Mouse (Mus musculus) MEL (cell line): ENCODE data around the gene Mtnr1b. TPM values are rescaled to one million over a fixed set of nuclear protein-coding genes. Genes with fewer than 3 reads are reported as not detected.

Experiments used
- DNase-seq: peaks from one replicate; pipeline ENCODE4 v3.0.0; 2011; ENCODE audit warnings: low read depth, low spot score
- H3K27ac ChIP-seq: 2 replicates; pipeline ENCODE4 v1.5.1; 2012; ENCODE audit warnings: low read depth, mild to moderate bottlenecking, control low read depth, low read length, moderate library complexity; ENCODE audit not compliant: control insufficient read depth
- H3K27me3 ChIP-seq, 2 experiments: fragments of 150-350 bp in 1 of 2; sonication (generic) in 1 of 2; 2 replicates each; pipeline ENCODE4 v1.6.1; 2012; ENCODE audit warnings: low read length in 2 of 2, mild to moderate bottlenecking in 2 of 2, improper control_type of control experiment in 1 of 2, moderate library complexity in 1 of 2; ENCODE audit not compliant: insufficient read depth in 2 of 2, control insufficient read depth in 1 of 2
- H3K36me3 ChIP-seq, 2 experiments: 2 replicates each; pipeline ENCODE4 v1.6.1; 2012 to 2014; ENCODE audit warnings: low read length in 2 of 2, improper control_type of control experiment in 1 of 2, inconsistent platforms in 1 of 2, mild to moderate bottlenecking in 1 of 2; ENCODE audit not compliant: insufficient read depth in 2 of 2, control insufficient read depth in 1 of 2
- H3K4me1 ChIP-seq, 2 experiments: fragments of 150-350 bp in 1 of 2; sonication (generic) in 1 of 2; 2 replicates each; pipeline ENCODE4 v1.6.1; 2012; ENCODE audit warnings: low read length in 2 of 2, improper control_type of control experiment in 1 of 2, mild to moderate bottlenecking in 1 of 2; ENCODE audit not compliant: insufficient read depth in 2 of 2, control insufficient read depth in 1 of 2
- H3K4me3 ChIP-seq, 2 experiments: fragments of 150-350 bp in 1 of 2; sonication (generic) in 1 of 2; 2 replicates each; pipeline ENCODE4 v1.5.1; 2012; ENCODE audit warnings: low read depth in 2 of 2, low read length in 2 of 2, mild to moderate bottlenecking in 2 of 2, moderate library complexity in 2 of 2, control low read depth in 1 of 2, improper control_type of control experiment in 1 of 2; ENCODE audit not compliant: control insufficient read depth in 1 of 2, insufficient read depth in 1 of 2
- H3K79me2 ChIP-seq: 2 replicates; pipeline ENCODE4 v1.6.1; 2012; ENCODE audit warnings: mild to moderate bottlenecking, low read length, moderate library complexity; ENCODE audit not compliant: control insufficient read depth, poor library complexity, insufficient read depth
- H3K9ac ChIP-seq: 2 replicates; pipeline ENCODE4 v1.6.1; 2012; ENCODE audit warnings: low read depth, mild to moderate bottlenecking, control low read depth, low read length, moderate library complexity; ENCODE audit not compliant: control insufficient read depth, poor library complexity, severe bottlenecking
- H3K9me3 ChIP-seq: fragments of 150-350 bp; sonication (generic); replicated peaks from 2 replicates; pipeline ENCODE4 v1.6.1; 2012; ENCODE audit warnings: mild to moderate bottlenecking, low read length, improper control_type of control experiment, moderate library complexity; ENCODE audit not compliant: insufficient read depth
- CTCF ChIP-seq, 3 experiments: IDR thresholded peaks in 2 of 3; conservative IDR thresholded peaks in 1 of 3; 2 replicates each; pipeline ENCODE4 v1.5.1; 2011 to 2012; ENCODE audit warnings: low read length in 3 of 3, low read depth in 2 of 3, mild to moderate bottlenecking in 2 of 3, improper control_type of control experiment in 1 of 3, inconsistent platforms in 1 of 3, mixed read lengths in 1 of 3, moderate library complexity in 1 of 3; ENCODE audit not compliant: control insufficient read depth in 1 of 3, insufficient read depth in 1 of 3, poor library complexity in 1 of 3, severe bottlenecking in 1 of 3
- ELF1 ChIP-seq: IDR thresholded peaks from 2 replicates; pipeline ENCODE4 v1.6.1; 2014; ENCODE audit warnings: low read depth, mild to moderate bottlenecking, inconsistent platforms, low read length, improper control_type of control experiment, moderate library complexity
- GATA1 ChIP-seq: IDR thresholded peaks from 2 replicates; pipeline ENCODE4 v1.6.1; 2011; ENCODE audit warnings: low read depth, low read length, improper control_type of control experiment
- JUND ChIP-seq: IDR thresholded peaks from 2 replicates; pipeline ENCODE4 v1.6.1; 2011; ENCODE audit warnings: low read depth, mild to moderate bottlenecking, improper control_type of control experiment, low read length
- KAT2A ChIP-seq: conservative IDR thresholded peaks from 2 replicates; pipeline ENCODE4 v1.6.1; 2012; ENCODE audit warnings: low read depth, low read length, improper control_type of control experiment, inconsistent platforms
- MAFK ChIP-seq: IDR thresholded peaks from 2 replicates; pipeline ENCODE4 v1.6.1; 2011; ENCODE audit warnings: low read depth, mild to moderate bottlenecking, low read length, improper control_type of control experiment, borderline replicate concordance
- MAX ChIP-seq: IDR thresholded peaks from 2 replicates; pipeline ENCODE4 v1.6.1; 2011; ENCODE audit warnings: low read length, improper control_type of control experiment
- NELFE ChIP-seq: IDR thresholded peaks from 2 replicates; pipeline ENCODE4 v1.6.1; 2011; ENCODE audit warnings: low read depth, low read length, improper control_type of control experiment
- POLR2A ChIP-seq, 2 experiments: IDR thresholded peaks; 2 replicates each; pipeline ENCODE4 v1.6.1; 2011 to 2012; ENCODE audit warnings: low read length in 2 of 2, mild to moderate bottlenecking in 2 of 2, control low read depth in 1 of 2, improper control_type of control experiment in 1 of 2, low read depth in 1 of 2, moderate library complexity in 1 of 2; ENCODE audit not compliant: control insufficient read depth in 1 of 2, insufficient read depth in 1 of 2, poor library complexity in 1 of 2
- RAD21 ChIP-seq: IDR thresholded peaks from 2 replicates; pipeline ENCODE4 v1.6.1; 2011; ENCODE audit warnings: mild to moderate bottlenecking, low read depth, low read length, improper control_type of control experiment
- RCOR1 ChIP-seq: IDR thresholded peaks from 2 replicates; pipeline ENCODE4 v1.6.1; 2012; ENCODE audit warnings: low read depth, mild to moderate bottlenecking, inconsistent platforms, low read length, improper control_type of control experiment
- SMC3 ChIP-seq: IDR thresholded peaks from 2 replicates; pipeline ENCODE4 v1.6.1; 2011; ENCODE audit warnings: low read depth, low read length, improper control_type of control experiment
- USF1 ChIP-seq: IDR thresholded peaks from 2 replicates; pipeline ENCODE4 v1.6.1; 2014; ENCODE audit warnings: low read depth, mild to moderate bottlenecking, inconsistent platforms, low read length, improper control_type of control experiment, moderate library complexity
- USF2 ChIP-seq, 2 experiments: IDR thresholded peaks; 2 replicates each; pipeline ENCODE4 v1.6.1; 2011 to 2012; ENCODE audit warnings: improper control_type of control experiment in 2 of 2, low read length in 2 of 2, borderline replicate concordance in 1 of 2, inconsistent platforms in 1 of 2, low read depth in 1 of 2, mild to moderate bottlenecking in 1 of 2; ENCODE audit not compliant: insufficient read depth in 1 of 2
- ZC3H11A ChIP-seq: IDR thresholded peaks from 2 replicates; pipeline ENCODE4 v1.6.1; 2012; ENCODE audit warnings: low read depth, mild to moderate bottlenecking, inconsistent platforms, low read length, improper control_type of control experiment
- polyA plus RNA-seq, 2 experiments: library from polyadenylated mRNA; stranded (reverse) in 1 of 2; unstranded in 1 of 2; fragments of >175 nt in 1 of 2; fragments of >200 nt in 1 of 2; gene quantifications; 2 replicates each; pipeline versions ENCODE4 v1.2.1 to v1.2.4; 2012; ENCODE audit warnings: low replicate concordance in 2 of 2, low read depth in 1 of 2; ENCODE audit not compliant: insufficient read length in 2 of 2, insufficient read depth in 1 of 2, missing spikeins in 1 of 2
- total RNA-seq: library from RNA; depleted of rRNA; stranded (reverse); fragments of 300-350 nt; gene quantifications from 2 replicates; pipeline ENCODE4 v1.2.3, GENCODE M21; 2012

The Mtnr1b gene
- total and polyA plus RNA-seq, 3 experiments, result not detected

GRCm38 (mm10) chr9:15792076-15792475, 82.3 kb downstream of the Mtnr1b start:
- Histone ChIP-seq H3K27me3 (no peaks in the 10 kb centered on the region), H3K4me1 (no peaks in the 10 kb centered on the region), H3K4me3 (no peak overlapping the region), H3K27ac (no peak overlapping the region), H3K9me3 (no peaks in the 10 kb centered on the region), H3K9ac (no peak overlapping the region), H3K79me2 (no peaks in the 10 kb centered on the region), H3K36me3 (no peaks in the 10 kb centered on the region)
- DNase-seq, result no peak
- TF ChIP-seq ZC3H11A, result no peak
- TF ChIP-seq SMC3, result no peak
- peak; percentile 59; the same call in 1 of the 2 replicates for TF ChIP-seq MAX
- no peak for TF ChIP-seq RCOR1
- 0 out of 4 replicates have a peak, but pooled peaks of 1 of the 2 experiments have one; percentile 56 for TF ChIP-seq USF2 (IDR thresholded peaks at IDR 0.05; ENCODE audit: borderline replicate concordance in 1 of 2, insufficient read depth in 1 of 2, low read depth in 1 of 2, low read length in 2 of 2)
- no peak for TF ChIP-seq MAFK
- peak; percentile 74 for TF ChIP-seq USF1
- no peak for TF ChIP-seq CTCF (IDR thresholded peaks at IDR 0.05 in 2 of 3, conservative IDR thresholded peaks at IDR 0.05 in 1 of 3; ENCODE audit: control insufficient read depth in 1 of 3, insufficient read depth in 1 of 3, low read depth in 2 of 3, low read length in 3 of 3, poor library complexity in 1 of 3, severe bottlenecking in 1 of 3)
- no peak for TF ChIP-seq KAT2A

- no peaks in the 10 kb centered on the region for H3K36me3 ChIP-seq
- no peaks in the 10 kb centered on the region for H3K4me1 ChIP-seq
- H3K79me2 ChIP-seq, result no peaks in the 10 kb centered on the region
- no peaks in the 10 kb centered on the region for H3K9me3 ChIP-seq
- H3K27me3 ChIP-seq, result peaks cover 0 to 1% of the 10 kb centered on the region in 2 experiments; a peak in 1 of 4 replicates
- H3K9ac ChIP-seq, result no peak overlapping the region
- no peak for DNase-seq
- H3K4me3 ChIP-seq, result no peak overlapping the region
- H3K27ac ChIP-seq, result no peak overlapping the region
- TF ChIP-seq USF2 (IDR thresholded peaks at IDR 0.05; ENCODE audit: borderline replicate concordance in 1 of 2, insufficient read depth in 1 of 2, low read depth in 1 of 2, low read length in 2 of 2) (no peak), POLR2A (IDR thresholded peaks at IDR 0.05; ENCODE audit: control insufficient read depth in 1 of 2, insufficient read depth in 1 of 2, low read depth in 1 of 2, low read length in 2 of 2, poor library complexity in 1 of 2) (no peak)
Measured at GRCm38 (mm10) chr9:15786610-15787009, 87.7 kb downstream of the Mtnr1b start.

- no peak overlapping the region for H3K4me3 ChIP-seq
- no peaks in the 10 kb centered on the region for H3K4me1 ChIP-seq
- H3K9ac ChIP-seq, result no peak overlapping the region
- H3K9me3 ChIP-seq, result no peaks in the 10 kb centered on the region
- no peaks in the 10 kb centered on the region for H3K79me2 ChIP-seq
- H3K27me3 ChIP-seq, result peaks cover 0 to 1% of the 10 kb centered on the region in 2 experiments; a peak in 1 of 4 replicates
- H3K27ac ChIP-seq, result no peak overlapping the region
- H3K36me3 ChIP-seq, result no peaks in the 10 kb centered on the region
- TF ChIP-seq JUND, result no peak
- TF ChIP-seq RAD21, result no peak
- TF ChIP-seq ELF1, result no peak
- no peak for TF ChIP-seq SMC3
- 0 out of 2 replicates have a peak, but pooled peaks have one; percentile 8 for TF ChIP-seq GATA1
- TF ChIP-seq NELFE, result no peak
- no peak for DNase-seq
Measured at GRCm38 (mm10) chr9:15786192-15786591, 88.2 kb downstream of the Mtnr1b start.
